Comparison of ENCODE assay signal across 25 mouse cellular contexts in the genomic region with DNA sequence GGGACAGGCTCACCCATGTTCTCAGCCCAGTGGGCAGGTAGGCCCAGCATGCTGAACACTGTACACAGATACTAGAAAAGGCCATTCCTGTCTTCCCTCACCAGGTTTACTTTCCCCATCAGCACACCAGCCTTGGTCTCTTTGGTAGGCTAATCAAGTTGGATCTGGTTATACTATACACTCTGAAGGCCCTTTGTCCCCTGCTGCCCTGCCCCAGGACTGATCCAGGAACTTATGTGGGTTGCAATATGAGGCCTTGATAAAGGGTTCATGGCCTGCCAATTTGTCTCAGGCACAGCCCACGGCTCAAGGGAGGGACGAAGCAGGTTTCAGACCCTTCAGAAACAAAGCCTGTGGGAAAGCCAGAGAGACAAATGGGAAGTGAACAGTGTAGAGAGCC. TPM values are rescaled to one million over a fixed set of nuclear protein-coding genes. Genes with fewer than 3 reads are reported as not detected.
"Had no signal": no experiment of that assay in that cellular context is flagged by ENCODE, and none has a peak within 500 bp of the region (broad histone marks: within the 10 kb centered on the region; RNA-seq: fewer than 3 reads in every experiment).

No protein-coding gene starts in this region.

- H3K27ac ChIP-seq: lung, embryonic 15.5 days; macrophage; midbrain, embryonic 13.5 days; midbrain, embryonic 15.5 days; neural tube, embryonic 12.5 days had no signal

- H3K9me3 ChIP-seq: lung, embryonic 15.5 days; megakaryocyte, embryonic 14.5 days; midbrain, embryonic 13.5 days; midbrain, embryonic 15.5 days; neural tube, embryonic 12.5 days had no signal

- ATAC-seq: liver, postnatal 0 days; lung, postnatal 0 days; midbrain, embryonic 13.5 days; midbrain, embryonic 15.5 days had no signal

- H3K4me3 ChIP-seq: lung, embryonic 15.5 days; megakaryocyte, embryonic 14.5 days; midbrain, embryonic 13.5 days; midbrain, embryonic 15.5 days; neural tube, embryonic 12.5 days had no signal

- DNase-seq: liver, postnatal 0 days; lung, adult 2 months; lung, postnatal 14 days; lung, postnatal 36 days; right cerebral cortex, postnatal 14 days; spleen, adult 18-20 months; thymus, adult 2 months; thymus, postnatal 25 days; thymus, postnatal 4 days had no signal

- H3K36me3 ChIP-seq: lung, embryonic 15.5 days; midbrain, embryonic 13.5 days; midbrain, embryonic 15.5 days; neural tube, embryonic 12.5 days had no signal

- H3K9ac ChIP-seq: liver, postnatal 0 days; lung, embryonic 15.5 days; midbrain, embryonic 13.5 days; midbrain, embryonic 15.5 days; neural tube, embryonic 12.5 days had no signal

- H3K27me3 ChIP-seq: midbrain, embryonic 15.5 days; neural tube, embryonic 12.5 days had no signal

- H3K4me1 ChIP-seq: lung, embryonic 15.5 days had no signal

- H3K4me2 ChIP-seq: lung, embryonic 15.5 days; midbrain, embryonic 11.5 days; midbrain, embryonic 13.5 days; midbrain, embryonic 15.5 days; neural tube, embryonic 12.5 days had no signal

RNA-seq across cellular contexts. Expression of a gene that starts 4.2 kb away (rescaled TPM):
- total RNA-seq: megakaryocyte progenitor cell, adult 5-6 weeks; neutrophil, adult 5-6 weeks had no signal
- polyA plus RNA-seq: liver, postnatal 0 days had no signal

RNA-seq across cellular contexts. Expression of a gene that starts 18.1 kb away (rescaled TPM):
- total RNA-seq: megakaryocyte progenitor cell, adult 5-6 weeks; midbrain, postnatal 0 days; monocyte, adult 5-6 weeks; neutrophil, adult 5-6 weeks had no signal
- polyA plus RNA-seq: liver, postnatal 0 days; lung, adult 2 months; lung, embryonic 15.5 days; lung, postnatal 0 days; macrophage; midbrain, embryonic 11.5 days; midbrain, embryonic 13.5 days; midbrain, embryonic 15.5 days; midbrain, postnatal 0 days; neural tube, embryonic 12.5 days; neural tube, embryonic 14.5 days; stomach, embryonic 14.5 days; stomach, embryonic 16.5 days; thymus, adult 2 months; urinary bladder, adult 2 months had no signal
